Mouse (Mus musculus) ES-Bruce4 (cell line): ENCODE results near the gene Smg9. TPM values are rescaled to one million over a fixed set of nuclear protein-coding genes. Genes with fewer than 3 reads are reported as not detected.

Experiments used
- H3K27ac ChIP-seq: 2 replicates; pipeline ENCODE4 v1.5.1; 2012; ENCODE audit warnings: low read length, inconsistent platforms; ENCODE audit not compliant: insufficient read depth
- H3K27me3 ChIP-seq: 2 replicates; pipeline ENCODE4 v1.6.1; 2012; ENCODE audit warnings: mild to moderate bottlenecking, low read length, inconsistent platforms; ENCODE audit not compliant: control insufficient read depth, poor library complexity, insufficient read depth, severe bottlenecking
- H3K36me3 ChIP-seq: 2 replicates; pipeline ENCODE4 v1.6.1; 2012; ENCODE audit warnings: inconsistent platforms, mild to moderate bottlenecking, low read length, moderate library complexity; ENCODE audit not compliant: control insufficient read depth, poor library complexity, insufficient read depth, severe bottlenecking
- H3K4me1 ChIP-seq: one replicate; pipeline ENCODE4 v1.8.1; 2011; ENCODE audit warnings: low read length; ENCODE audit not compliant: control insufficient read depth, insufficient read depth
- H3K4me3 ChIP-seq: 2 replicates; pipeline ENCODE4 v1.5.1; 2011; ENCODE audit warnings: low read depth, mild to moderate bottlenecking, low read length
- H3K9ac ChIP-seq: 2 replicates; pipeline ENCODE4 v1.6.1; 2012; ENCODE audit warnings: low read depth, mild to moderate bottlenecking, inconsistent platforms; ENCODE audit not compliant: poor library complexity, severe bottlenecking
- H3K9me3 ChIP-seq: replicated peaks from 2 replicates; pipeline ENCODE4 v1.6.1; 2012; ENCODE audit warnings: mild to moderate bottlenecking, low read length, inconsistent platforms; ENCODE audit not compliant: control insufficient read depth, poor library complexity, insufficient read depth, severe bottlenecking
- CTCF ChIP-seq: IDR thresholded peaks from one replicate; pipeline ENCODE4 v1.8.1; 2011; ENCODE audit warnings: low read depth, low read length
- EP300 ChIP-seq: IDR thresholded peaks from 2 replicates; pipeline ENCODE4 v1.6.1; 2011; ENCODE audit warnings: low read depth, low read length; ENCODE audit not compliant: insufficient read depth
- POLR2A ChIP-seq: IDR thresholded peaks from one replicate; pipeline ENCODE4 v1.8.1; 2011; ENCODE audit warnings: low read length; ENCODE audit not compliant: insufficient read depth
- polyA plus RNA-seq: library from polyadenylated mRNA; stranded (reverse); fragments of >200 nt; gene quantifications from 2 replicates; pipeline ENCODE4 v1.2.4, GENCODE M21; 2011; ENCODE audit warnings: low read depth; ENCODE audit not compliant: missing spikeins, insufficient read depth, insufficient read length

Smg9 gene
- polyA plus RNA-seq, 1 experiment: 25.5 TPM

GRCm38 (mm10) chr7:24430551-24431345 is 31.3 kb downstream of the Smg9 start:
- no peaks in the 10 kb centered on the region for H3K27me3 ChIP-seq
- no peak overlapping the region for H3K9ac ChIP-seq
- H3K27ac ChIP-seq: no peak overlapping the region
- TF ChIP-seq EP300 (no peak), CTCF (no peak), POLR2A (no peak)
- H3K36me3 ChIP-seq: no peaks in the 10 kb centered on the region
- no peak overlapping the region for H3K4me3 ChIP-seq
- no peaks in the 10 kb centered on the region for H3K4me1 ChIP-seq
- H3K9me3 ChIP-seq: no peaks in the 10 kb centered on the region

DNA sequence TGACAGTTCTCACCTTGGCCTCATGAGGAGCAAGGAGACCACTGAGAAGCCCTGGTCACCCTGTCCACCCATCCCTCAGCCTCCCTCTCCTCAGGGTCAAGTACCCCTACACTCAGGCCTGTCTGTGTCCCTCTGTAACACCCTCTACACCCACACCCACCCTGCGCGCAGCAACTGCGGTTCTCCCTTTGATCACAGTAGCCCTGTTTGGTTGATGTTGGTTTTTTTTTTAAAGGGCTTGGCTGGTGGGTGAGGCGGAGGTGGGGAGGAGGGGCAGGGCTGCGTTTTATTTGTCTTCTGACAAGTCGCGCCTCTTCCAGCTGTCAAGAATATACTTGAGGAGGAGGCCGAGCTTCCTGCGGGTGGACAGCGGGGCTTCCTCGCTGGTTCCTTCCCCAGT is 32.3 kb downstream of the Smg9 start:
- no peak overlapping the region for H3K27ac ChIP-seq
- no peaks in the 10 kb centered on the region for H3K4me1 ChIP-seq
- TF ChIP-seq CTCF (no peak), EP300 (no peak), POLR2A (no peak)
- no peaks in the 10 kb centered on the region for H3K27me3 ChIP-seq
- H3K36me3 ChIP-seq: no peaks in the 10 kb centered on the region
- no peak overlapping the region for H3K4me3 ChIP-seq
- no peaks in the 10 kb centered on the region for H3K9me3 ChIP-seq
- no peak overlapping the region for H3K9ac ChIP-seq

DNA sequence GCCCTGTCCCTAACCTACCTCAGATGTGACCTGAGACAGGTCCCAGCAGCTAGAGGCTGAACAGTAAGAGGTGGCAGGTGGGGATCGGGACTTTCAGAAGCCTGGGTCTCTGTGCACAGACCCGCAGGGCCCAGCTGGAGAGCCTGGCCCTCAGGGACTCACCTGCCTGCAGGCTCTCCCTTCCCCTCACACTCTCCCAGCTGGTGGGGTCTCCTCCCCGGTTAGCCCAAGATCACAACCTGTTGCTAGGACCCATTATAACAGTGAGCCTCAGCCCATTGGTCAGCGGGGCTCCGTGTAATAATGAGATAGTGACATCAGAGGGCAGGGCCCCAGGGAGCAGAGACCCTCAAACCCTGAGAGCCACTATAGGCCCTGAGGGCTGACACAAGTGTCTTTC is 35.9 kb downstream of the Smg9 start:
- Histone ChIP-seq H3K9me3 (no peaks in the 10 kb centered on the region), H3K27ac (no peak overlapping the region), H3K4me3 (no peak overlapping the region), H3K36me3 (no peaks in the 10 kb centered on the region), H3K4me1 (no peaks in the 10 kb centered on the region), H3K27me3 (no peaks in the 10 kb centered on the region), H3K9ac (no peak overlapping the region)
- TF ChIP-seq EP300: no peak
- TF ChIP-seq POLR2A: no peak
- no peak for TF ChIP-seq CTCF

GRCm38 (mm10) chr7:24437981-24438380 is 38.6 kb downstream of the Smg9 start:
- Histone ChIP-seq H3K4me3 (no peak overlapping the region), H3K27me3 (no peaks in the 10 kb centered on the region), H3K9me3 (no peaks in the 10 kb centered on the region), H3K27ac (no peak overlapping the region), H3K9ac (no peak overlapping the region), H3K36me3 (no peaks in the 10 kb centered on the region), H3K4me1 (no peaks in the 10 kb centered on the region)
- no peak for TF ChIP-seq POLR2A
- no peak for TF ChIP-seq CTCF
- TF ChIP-seq EP300: no peak

GRCm38 (mm10) chr7:24439191-24439590 is 39.8 kb downstream of the Smg9 start:
- Histone ChIP-seq H3K9me3 (no peaks in the 10 kb centered on the region), H3K27me3 (no peaks in the 10 kb centered on the region), H3K9ac (no peak overlapping the region), H3K36me3 (no peaks in the 10 kb centered on the region), H3K27ac (no peak overlapping the region), H3K4me3 (no peak overlapping the region), H3K4me1 (no peaks in the 10 kb centered on the region)
- TF ChIP-seq CTCF (no peak), POLR2A (no peak), EP300 (no peak)

- H3K9me3 ChIP-seq: no peaks in the 10 kb centered on the region
- no peak overlapping the region for H3K9ac ChIP-seq
- H3K36me3 ChIP-seq: no peaks in the 10 kb centered on the region
- H3K4me3 ChIP-seq: no peak overlapping the region
- no peak for TF ChIP-seq POLR2A
- TF ChIP-seq EP300: no peak
- no peak for TF ChIP-seq CTCF
- H3K27me3 ChIP-seq: no peaks in the 10 kb centered on the region
- H3K27ac ChIP-seq: no peak overlapping the region
- H3K4me1 ChIP-seq: no peaks in the 10 kb centered on the region
These were observed 40.5 kb downstream of the Smg9 start for GRCm38 (mm10) chr7:24439891-24440290.
